Mouse (Mus musculus) G1E-ER4 (cell line): Measurements from ENCODE around the gene Ccdc169. TPM values are rescaled to one million over a fixed set of nuclear protein-coding genes. Genes with fewer than 3 reads are reported as not detected.

Experiments
- GATA1 ChIP-seq: IDR thresholded peaks from one replicate; pipeline ENCODE4 v1.8.0; 2012; ENCODE audit warnings: low read length, inconsistent platforms
- polyA plus RNA-seq: library from polyadenylated mRNA; stranded (reverse); fragments of >175 nt; gene quantifications from 2 replicates; pipeline ENCODE4 v1.2.3, GENCODE M21; 2012

Gene Ccdc169
- polyA plus RNA-seq, 1 experiment, result not detected

DNA sequence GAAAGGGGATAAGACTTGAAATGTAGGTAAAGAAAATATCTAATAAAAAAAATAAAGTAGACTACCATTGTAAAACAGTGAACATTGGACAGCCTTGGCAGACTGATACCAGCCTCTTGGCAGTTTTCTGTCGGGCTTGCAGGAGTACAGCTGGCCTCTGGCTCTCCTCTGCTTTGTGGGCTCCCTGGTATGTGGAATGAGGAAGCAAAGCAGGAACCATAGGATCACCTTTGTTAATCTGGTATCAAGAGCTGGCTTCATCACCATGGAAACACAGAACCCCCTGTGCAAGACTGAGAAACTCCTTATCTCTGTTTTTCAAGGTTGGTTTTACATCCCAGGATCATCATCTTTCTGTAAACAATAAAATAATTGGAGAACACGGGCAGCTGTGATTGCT, 75.1 kb downstream of the Ccdc169 start:
- TF ChIP-seq GATA1, result no peak

DNA sequence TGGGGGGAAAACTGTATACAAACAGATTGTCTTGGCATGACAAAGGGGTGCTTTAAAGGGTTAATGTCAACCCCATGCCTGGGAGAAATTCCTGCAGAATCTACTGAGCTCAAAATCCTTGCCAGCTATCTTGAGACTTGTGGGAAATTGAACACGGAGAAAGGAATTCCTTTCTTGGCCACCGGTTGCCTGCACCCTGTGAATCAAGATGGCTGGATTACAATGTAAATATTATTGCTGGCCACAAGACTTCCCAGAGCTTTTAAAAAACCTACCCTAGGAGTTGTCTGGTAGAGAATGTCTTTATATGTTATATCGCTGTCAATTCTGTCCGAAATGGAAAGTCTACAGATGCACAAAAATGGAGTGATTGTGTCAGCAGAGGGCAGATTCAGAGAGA, 76.6 kb downstream of the Ccdc169 start:
- no peak for TF ChIP-seq GATA1

DNA sequence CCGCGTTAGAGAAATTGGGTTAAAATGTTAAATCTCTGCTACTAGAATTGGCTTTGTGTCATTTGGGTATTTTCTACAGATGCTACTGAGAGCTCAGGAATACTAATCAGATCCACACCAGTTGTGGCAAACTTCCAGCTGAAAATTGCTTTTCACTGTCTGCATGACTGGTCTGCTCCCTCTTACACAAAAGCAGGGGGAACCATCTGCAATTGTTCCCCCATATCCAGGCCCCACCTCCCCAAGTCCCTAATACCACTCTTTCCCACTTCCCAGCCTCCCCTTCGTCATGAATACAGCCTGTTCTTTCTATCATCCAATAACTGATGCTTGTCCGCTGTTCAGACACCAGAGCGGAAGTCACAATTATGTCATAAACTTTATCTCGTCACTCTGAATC, 77.3 kb downstream of the Ccdc169 start:
- TF ChIP-seq GATA1, result no peak

DNA sequence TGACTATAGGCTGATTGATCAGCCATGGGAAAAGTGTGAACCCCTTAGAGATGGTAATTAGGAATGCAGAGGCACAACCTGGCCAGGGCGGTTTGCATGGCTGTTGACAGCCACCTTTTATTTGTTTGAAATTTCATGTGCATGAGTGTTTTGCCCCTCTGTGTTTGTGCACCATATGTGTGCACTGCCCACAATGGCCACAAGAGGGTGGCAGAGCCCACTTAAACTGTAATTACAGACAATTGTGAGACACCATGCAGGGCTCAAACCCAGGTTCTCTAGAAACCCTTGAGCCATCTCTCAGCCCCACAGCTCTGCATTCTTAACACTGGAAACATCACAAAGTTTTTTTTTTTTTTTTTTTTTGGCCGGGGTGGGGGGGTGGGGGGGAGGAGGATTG, 85.4 kb downstream of the Ccdc169 start:
- TF ChIP-seq GATA1, result no peak

Other genes with a start within 250 kb of the Ccdc169 start
- not detected in 2 replicates for gene Sertm1, start 221.5 kb upstream of the Ccdc169 start, polyA plus RNA-seq
- not detected in 2 replicates for gene Ccna1, start 81.8 kb upstream of the Ccdc169 start, polyA plus RNA-seq
- gene Spg20, start 25.2 kb upstream of the Ccdc169 start, polyA plus RNA-seq, result 10.3 and 12.0 TPM in 2 replicates
- gene Sohlh2, start 44.7 kb downstream of the Ccdc169 start, polyA plus RNA-seq, result not detected in 2 replicates
- gene Dclk1, start 105.0 kb downstream of the Ccdc169 start, polyA plus RNA-seq, result not detected in 2 replicates